Mouse (Mus musculus): Measurements from ENCODE around the gene Sh3pxd2a.

DNA sequence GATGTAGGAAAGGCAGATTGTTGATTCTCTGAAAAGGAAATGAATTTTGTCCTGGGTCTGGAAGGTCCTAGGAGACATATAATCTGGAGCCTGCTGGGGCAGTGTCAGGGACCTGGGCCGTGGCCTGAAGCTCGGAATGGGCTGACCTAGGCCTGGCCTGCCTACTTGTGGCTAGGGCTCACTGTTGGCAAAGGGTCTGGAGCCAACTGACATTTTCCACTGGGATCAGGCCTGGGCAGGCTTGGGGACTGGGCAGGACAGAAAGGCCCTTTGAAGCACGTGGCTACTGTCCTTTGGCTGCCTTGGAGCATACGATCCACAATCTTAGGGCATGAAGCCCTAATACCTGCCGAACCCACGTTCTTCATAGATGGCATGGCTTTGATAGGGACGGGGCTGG is 234.1 kb downstream of the Sh3pxd2a start:
- no peak for TF ChIP-seq CTCF (IDR thresholded peaks at IDR 0.05; ENCODE audit: low read depth, low read length)
- no peak for TF ChIP-seq POLR2A (IDR thresholded peaks at IDR 0.05; ENCODE audit: insufficient read depth, low read length)
- no peak for TF ChIP-seq EP300 (IDR thresholded peaks at IDR 0.05; ENCODE audit: insufficient read depth, low read depth, low read length)
